Mouse (Mus musculus) lung, adult 2 months (tissue): ENCODE results near the gene Taf15. TPM values are rescaled to one million over a fixed set of nuclear protein-coding genes. Genes with fewer than 3 reads are reported as not detected.

Experiments used
- DNase-seq: peaks from one replicate; pipeline ENCODE4 v3.0.0; 2022
- H3K4me1 ChIP-seq: fragments of 200-500 bp; 2 replicates; pipeline ENCODE4 v1.6.1; 2011; ENCODE audit warnings: low read length; ENCODE audit not compliant: control insufficient read depth, insufficient read depth
- H3K4me3 ChIP-seq: fragments of 200-500 bp; replicated peaks from 2 replicates; pipeline ENCODE3; 2011; ENCODE audit warnings: low read depth, mild to moderate bottlenecking, control low read depth, low read length; ENCODE audit errors: extremely low read depth
- CTCF ChIP-seq: fragments of 200-500 bp; IDR thresholded peaks from 2 replicates; pipeline ENCODE4 v1.5.1; 2011; ENCODE audit warnings: mild to moderate bottlenecking, low read length, control low read depth; ENCODE audit not compliant: insufficient read depth
- POLR2A ChIP-seq: fragments of 200-500 bp; IDR thresholded peaks from 2 replicates; pipeline ENCODE4 v1.6.1; 2011; ENCODE audit warnings: low read depth, mild to moderate bottlenecking, control low read depth, low read length, borderline replicate concordance; ENCODE audit errors: extremely low read depth
- WGBS: fragments of 180-500 bp; shearing (Covaris S2); methylation state at CpG from one replicate; pipeline ENCODE4 v1.1.7; 2018; 5-methylcytosine and 5-hydroxymethylcytosine counted together
- polyA plus RNA-seq: library from polyadenylated mRNA; depleted of rRNA; stranded (reverse); fragments of >200 nt; gene quantifications from 2 replicates; pipeline ENCODE4 v1.2.3, GENCODE M21; 2012

The Taf15 gene
- polyA plus RNA-seq, 1 experiment: 10.7 TPM

DNA sequence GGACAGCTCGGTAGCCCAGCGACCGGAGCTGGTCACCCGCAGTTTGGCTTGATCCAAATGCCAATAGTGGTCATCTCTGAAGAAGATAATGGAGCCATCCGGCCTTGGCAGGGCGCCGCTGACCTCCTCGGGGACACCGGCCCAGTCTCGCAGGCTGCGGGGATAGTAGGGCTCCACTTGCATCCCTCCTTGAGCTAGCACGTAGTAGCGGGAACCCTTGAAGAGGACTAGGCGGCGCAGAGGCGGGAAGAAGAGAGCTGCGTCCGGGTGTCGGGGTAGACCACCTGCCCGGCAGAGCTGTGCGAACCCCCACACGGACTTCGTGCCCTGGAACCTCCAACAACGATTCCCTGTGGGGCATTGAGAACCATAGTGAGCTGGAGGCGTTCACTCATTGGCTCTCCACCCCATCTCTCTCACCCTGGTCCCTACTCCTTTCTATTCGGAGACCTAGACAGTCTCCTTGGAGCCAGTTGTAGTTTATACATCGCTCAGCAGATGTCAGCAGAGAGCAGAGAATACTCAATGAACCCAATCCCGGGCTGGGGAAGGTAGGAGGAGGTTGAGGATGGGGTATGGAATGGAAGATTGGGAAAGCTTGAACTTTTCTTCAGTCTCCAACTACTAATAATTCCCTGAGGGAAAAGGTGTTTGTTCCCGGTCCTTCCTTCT, 30.2 kb upstream of the Taf15 start:
- WGBS: 18% methylated on average over 29 of the region's 29 CpGs
- DNase-seq: peak; percentile 74
- TF ChIP-seq POLR2A: no peak
- TF ChIP-seq CTCF: peak; percentile 28
- Histone ChIP-seq H3K4me3 (no peak overlapping the region), H3K4me1 (peaks cover 8% of the 10 kb centered on the region)

DNA sequence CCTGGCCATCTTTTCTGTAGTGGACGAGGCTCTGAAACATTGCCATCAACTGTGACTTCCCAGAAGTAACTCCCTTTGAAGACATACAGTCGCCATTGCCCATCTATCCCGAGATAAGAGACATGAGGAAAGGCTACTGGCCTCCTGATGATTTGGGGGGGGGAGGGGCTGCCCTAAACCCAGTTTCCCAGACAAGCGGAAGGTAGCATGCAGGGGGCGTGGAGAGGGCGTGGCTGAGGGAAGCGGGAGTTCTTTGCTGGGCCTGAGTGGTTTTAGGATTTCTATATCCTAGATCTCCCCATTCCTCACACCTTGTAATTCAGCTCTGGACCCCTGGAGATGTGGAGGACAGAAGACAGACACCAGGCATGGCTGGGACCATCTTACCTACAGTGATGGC, 29.1 kb upstream of the Taf15 start:
- WGBS: 6% methylated on average over 7 of the region's 7 CpGs
- H3K4me1 ChIP-seq: peaks cover 19% of the 10 kb centered on the region
- no peak for DNase-seq
- TF ChIP-seq CTCF (no peak), POLR2A (no peak)
- no peak overlapping the region for H3K4me3 ChIP-seq

GRCm38 (mm10) chr11:83445001-83445400, 27.9 kb upstream of the Taf15 start:
- TF ChIP-seq POLR2A: no peak
- no peak for TF ChIP-seq CTCF
- Histone ChIP-seq H3K4me3 (no peak overlapping the region), H3K4me1 (peaks cover 29% of the 10 kb centered on the region)
- no peak for DNase-seq
- 43% methylated on average over 19 of the region's 19 CpGs for WGBS

- Histone ChIP-seq H3K4me3 (no peak overlapping the region), H3K4me1 (peaks cover 26% of the 10 kb centered on the region)
- DNase-seq: no peak
- 73% methylated on average over 10 of the region's 10 CpGs for WGBS
- no peak for TF ChIP-seq POLR2A
- TF ChIP-seq CTCF: no peak
Measured at GRCm38 (mm10) chr11:83447612-83448011, 25.3 kb upstream of the Taf15 start.

GRCm38 (mm10) chr11:83448021-83448926, 24.6 kb upstream of the Taf15 start:
- WGBS: 30% methylated on average over 16 of the region's 16 CpGs
- TF ChIP-seq CTCF: no peak
- TF ChIP-seq POLR2A: no peak
- peak; percentile 24 for DNase-seq
- no peak overlapping the region for H3K4me3 ChIP-seq
- peaks cover 22% of the 10 kb centered on the region for H3K4me1 ChIP-seq

DNA sequence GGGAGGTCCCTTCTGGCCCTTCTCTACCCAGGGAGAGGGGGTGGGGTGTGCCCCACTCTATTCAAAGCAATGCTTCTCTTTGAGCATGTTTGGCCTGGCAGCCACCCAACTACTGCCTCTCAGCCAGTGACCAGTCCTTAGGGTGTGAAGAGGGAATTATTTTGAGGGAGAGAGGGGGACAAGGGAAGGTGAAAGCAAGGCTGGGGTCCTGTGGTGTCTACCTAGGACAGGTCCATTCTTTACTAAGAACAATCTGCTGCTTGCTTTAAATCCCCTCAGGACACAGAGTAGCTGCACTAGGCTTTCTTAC, 24.0 kb upstream of the Taf15 start:
- no peak for TF ChIP-seq POLR2A
- TF ChIP-seq CTCF: no peak

GRCm38 (mm10) chr11:83449298-83449697, 23.6 kb upstream of the Taf15 start:
- WGBS: 30% methylated on average over 4 of the region's 4 CpGs
- DNase-seq: no peak
- peaks cover 24% of the 10 kb centered on the region for H3K4me1 ChIP-seq
- no peak overlapping the region for H3K4me3 ChIP-seq
- no peak for TF ChIP-seq CTCF
- no peak for TF ChIP-seq POLR2A

More for the DNA sequence above, 24.0 kb upstream of the Taf15 start:
- H3K4me3 ChIP-seq: no peak overlapping the region
- peak; percentile 59 for DNase-seq
- peaks cover 23% of the 10 kb centered on the region for H3K4me1 ChIP-seq

GRCm38 (mm10) chr11:83450550-83450949, 22.3 kb upstream of the Taf15 start:
- no peak for DNase-seq
- peaks cover 31% of the 10 kb centered on the region for H3K4me1 ChIP-seq
- H3K4me3 ChIP-seq: no peak overlapping the region
- TF ChIP-seq CTCF (no peak), POLR2A (no peak)
- WGBS: 33% methylated on average over 1 of the region's 1 CpGs

DNA sequence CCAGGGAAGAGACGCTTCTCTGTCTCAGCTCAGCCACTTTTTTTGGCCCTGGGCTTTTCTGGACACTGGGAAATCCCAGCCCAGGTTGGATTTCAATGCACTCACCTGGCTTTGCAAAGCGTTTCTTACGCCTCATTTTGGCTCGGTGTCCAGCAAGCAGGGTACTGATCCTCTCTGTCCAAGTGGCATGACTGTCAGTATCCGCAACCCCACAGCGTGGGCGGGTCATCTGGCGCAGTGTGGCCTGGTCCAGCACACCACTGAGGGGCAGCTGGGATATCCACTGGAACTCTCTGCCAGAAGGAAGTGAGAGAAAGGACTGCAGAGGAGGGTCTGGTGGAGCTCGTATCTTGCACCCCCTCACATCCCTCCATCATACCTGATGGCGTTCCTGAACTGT, 21.6 kb upstream of the Taf15 start:
- Histone ChIP-seq H3K4me1 (peaks cover 32% of the 10 kb centered on the region), H3K4me3 (no peak overlapping the region)
- TF ChIP-seq CTCF (no peak), POLR2A (no peak)
- 89% methylated on average over 10 of the region's 10 CpGs for WGBS
- no peak for DNase-seq

- DNase-seq: peak; percentile 36
- Histone ChIP-seq H3K4me1 (peaks cover 14% of the 10 kb centered on the region), H3K4me3 (no peak overlapping the region)
- 3% methylated on average over 4 of the region's 4 CpGs for WGBS
- TF ChIP-seq POLR2A (no peak), CTCF (no peak)
Measured at GRCm38 (mm10) chr11:83454548-83454947, 18.3 kb upstream of the Taf15 start.
